Mouse (Mus musculus): Measurements from ENCODE around the gene Zranb3. TPM values are rescaled to one million over a fixed set of nuclear protein-coding genes. Genes with fewer than 3 reads are reported as not detected.
"Not testable (repeated sequence)": the region's sequence is repeated elsewhere in the genome, so short reads cannot be mapped to it uniquely, and the experiment has no call there.

The Zranb3 gene
- 5.1 and 6.0 TPM in 2 replicates for total RNA-seq (2021)
- long read RNA-seq, experiment 1, partial matches to known transcripts = 0 of 1 reads
- long read RNA-seq, experiment 1, other reads (novel, unspliced or antisense) = 0 of 1 reads
- long read RNA-seq, experiment 2, partial matches to known transcripts = 1 of 1 reads
- long read RNA-seq, experiment 2, other reads (novel, unspliced or antisense) = 0 of 1 reads

- DNase-seq = peak; percentile 96
Observed at GRCm38 (mm10) chr1:128102641-128103461, at the start of gene Zranb3, which contains the start of gene R3hdm1. Gene Zranb3 (minus strand): TSS chr1:128103047. Gene R3hdm1 (plus strand): TSS chr1:128103301.

DNA sequence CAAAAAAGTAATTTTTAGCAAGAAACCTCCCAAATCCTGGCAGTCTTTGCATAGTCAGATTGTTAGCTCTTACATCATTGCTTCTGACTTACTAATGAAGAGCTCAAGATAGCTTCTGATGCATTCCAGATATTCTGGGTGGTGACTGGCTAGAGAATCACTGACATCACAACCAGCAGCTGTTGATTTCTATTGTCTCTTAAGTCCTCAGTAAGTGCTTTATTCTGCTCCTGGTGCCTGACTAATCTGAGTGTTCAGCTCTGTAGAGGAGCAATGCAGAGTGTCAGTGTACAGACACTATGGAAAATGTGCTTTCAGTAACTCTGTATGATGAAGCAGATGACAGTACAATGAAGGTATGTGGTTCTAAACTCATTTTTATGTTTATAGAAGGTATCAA is 38.9 kb upstream of the Zranb3 start:
- DNase-seq = no peak

DNA sequence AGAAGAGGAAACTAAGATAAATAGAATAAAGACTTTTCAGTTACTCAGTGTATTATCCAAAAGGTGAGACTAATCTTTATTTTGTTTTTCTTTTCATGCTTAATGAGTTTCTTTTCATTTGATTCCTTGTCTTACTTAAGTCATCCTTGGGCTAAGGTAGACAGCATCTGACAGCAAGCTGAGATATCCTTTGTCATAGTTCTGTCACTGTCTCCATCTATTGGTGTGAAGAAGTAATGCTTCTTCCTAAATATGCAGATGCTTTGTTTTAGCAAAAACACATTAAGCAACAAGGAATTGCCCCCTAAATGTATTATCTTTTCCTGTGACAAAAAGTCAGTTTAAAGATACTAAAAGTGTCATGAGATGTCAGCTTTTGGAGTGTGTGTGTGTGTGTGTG is 38.2 kb upstream of the Zranb3 start:
- no peak for DNase-seq

DNA sequence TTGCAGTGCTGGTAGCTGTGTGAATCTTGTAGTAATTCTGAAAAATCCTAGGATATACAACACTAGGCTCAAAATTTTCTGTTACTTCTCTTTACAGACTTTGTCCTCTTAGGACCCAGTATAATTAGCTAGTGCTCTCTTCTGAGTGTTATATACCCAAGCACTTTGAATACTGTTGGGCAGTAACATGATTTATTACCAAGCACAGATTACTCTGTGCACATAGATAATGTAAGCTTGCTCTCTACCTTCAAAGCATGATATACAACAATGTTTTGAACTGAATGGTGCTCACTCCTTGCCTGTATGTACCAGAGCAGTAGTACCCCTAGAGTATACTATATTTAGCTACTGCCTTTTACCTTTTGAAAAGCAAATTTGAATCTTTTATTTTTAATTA is 33.4 kb upstream of the Zranb3 start:
- not testable (repeated sequence) for DNase-seq

- no peak for DNase-seq
Observed at GRCm38 (mm10) chr1:128120913-128121627, 18.2 kb upstream of the Zranb3 start.

DNA sequence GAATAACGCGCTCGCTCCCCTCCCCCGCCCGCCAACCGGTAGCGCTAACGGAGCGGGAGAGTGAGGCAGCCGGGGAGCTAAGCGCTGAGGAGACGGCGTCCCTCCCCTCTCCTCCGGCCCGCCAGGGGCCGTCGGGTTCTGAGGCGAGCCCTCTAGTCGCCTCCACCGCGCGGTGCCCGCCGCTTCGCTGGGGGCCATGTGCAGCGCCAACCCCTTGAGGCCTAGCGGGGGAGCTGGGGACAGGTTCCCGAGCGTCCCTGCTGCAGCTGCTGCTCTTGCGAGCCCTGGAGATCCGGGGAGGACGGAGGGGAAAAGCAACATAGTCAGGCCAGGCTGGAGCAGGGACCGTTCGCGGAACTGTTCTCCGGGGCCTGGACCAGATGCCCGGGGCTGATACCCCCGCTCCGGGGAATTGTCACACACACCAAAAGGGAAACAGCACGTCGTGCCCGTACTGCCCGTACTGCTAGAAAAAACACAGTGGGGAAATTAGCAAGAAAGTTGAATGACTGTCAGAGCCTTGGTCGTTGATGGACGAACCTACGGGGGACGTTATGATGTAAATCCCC is 757 bp upstream of the Zranb3 start:
- DNase-seq = no peak

GRCm38 (mm10) chr1:128102251-128102640 is 601 bp downstream of the Zranb3 start:
- peak; percentile 56 for DNase-seq

DNA sequence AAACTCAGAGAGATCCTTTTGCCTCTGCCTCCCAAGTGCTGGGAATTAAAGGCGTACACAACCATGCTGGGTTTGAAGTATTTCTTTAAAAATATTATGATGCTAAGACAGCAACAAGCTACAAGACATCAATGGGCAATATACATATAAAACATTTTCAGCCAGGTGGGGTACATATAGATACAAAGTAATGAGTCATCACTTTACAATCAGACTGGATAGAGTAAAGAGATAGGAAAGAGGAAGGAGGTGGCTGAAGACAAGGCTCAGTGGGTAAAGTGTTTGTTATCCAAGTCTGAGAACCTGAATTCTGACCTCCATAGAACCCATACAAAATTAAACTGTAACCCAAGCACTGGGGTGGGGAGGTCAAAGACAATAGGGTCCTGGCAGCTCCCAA is 4.5 kb downstream of the Zranb3 start:
- no peak for DNase-seq

DNA sequence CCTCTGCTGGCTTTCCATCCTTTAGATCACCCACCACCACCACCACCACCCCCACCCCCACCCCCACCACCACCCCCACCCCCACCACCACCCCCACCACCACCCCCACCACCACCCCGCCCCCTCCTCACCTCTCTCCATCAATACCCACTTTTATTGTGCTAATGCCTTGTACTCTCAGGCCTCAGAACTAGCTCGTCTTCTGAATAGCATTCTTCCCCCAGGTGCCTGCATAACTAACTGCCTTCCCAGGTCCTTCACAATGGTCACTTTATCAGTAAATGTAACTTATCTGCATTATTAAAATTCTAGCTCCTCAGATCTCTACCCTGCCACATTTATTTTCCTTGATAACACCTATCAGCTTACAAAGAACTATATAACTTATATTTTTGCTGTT is 8.2 kb downstream of the Zranb3 start:
- no peak for DNase-seq

DNA sequence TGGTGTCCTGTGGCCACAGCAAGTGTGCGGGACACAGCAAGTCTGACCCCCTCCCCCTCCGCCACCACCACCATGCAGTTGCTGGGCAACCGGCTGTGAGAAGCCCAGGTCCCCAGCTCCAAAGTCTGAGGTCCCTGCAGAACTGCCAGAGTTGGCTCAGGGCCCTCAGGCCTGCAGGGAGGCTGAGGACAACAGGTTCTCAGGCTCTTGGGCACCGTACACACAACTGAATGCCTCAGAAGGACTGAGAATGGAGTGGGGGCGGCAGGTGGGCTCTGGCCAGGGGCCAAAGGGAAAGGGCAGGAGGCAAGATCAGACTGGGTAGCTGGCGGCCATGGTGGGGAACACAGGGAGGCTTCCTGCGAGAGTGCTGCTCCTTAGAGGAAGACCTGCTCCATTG is 20.0 kb downstream of the Zranb3 start:
- peak; percentile 23 for DNase-seq

- DNase-seq = no peak
Observed at GRCm38 (mm10) chr1:128081873-128082272, 21.0 kb downstream of the Zranb3 start.

GRCm38 (mm10) chr1:128080936-128081696 is 21.7 kb downstream of the Zranb3 start:
- peak; percentile 17 for DNase-seq

- DNase-seq = no peak
Observed at GRCm38 (mm10) chr1:128078646-128079045, 24.2 kb downstream of the Zranb3 start.

DNA sequence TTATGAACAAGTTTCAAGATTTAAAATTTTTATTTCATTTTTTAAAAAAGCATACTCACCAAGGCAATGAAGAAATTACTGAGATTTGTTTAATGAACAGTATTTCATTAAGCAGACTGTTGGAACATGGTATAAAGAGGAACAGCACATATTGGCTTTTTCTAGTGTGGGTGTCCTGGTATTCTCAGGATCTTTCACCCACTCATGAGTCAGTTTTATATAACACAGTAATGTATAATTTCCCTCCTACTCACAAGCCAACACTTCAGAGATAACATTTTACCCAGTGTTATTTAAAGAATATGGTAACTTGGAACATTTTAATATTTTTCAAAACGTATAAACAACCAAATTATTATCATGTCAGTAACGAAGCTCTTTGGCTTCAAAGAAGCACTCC is 25.1 kb downstream of the Zranb3 start:
- DNase-seq = no peak

GRCm38 (mm10) chr1:128076791-128077479 is 25.9 kb downstream of the Zranb3 start:
- DNase-seq = no peak

DNA sequence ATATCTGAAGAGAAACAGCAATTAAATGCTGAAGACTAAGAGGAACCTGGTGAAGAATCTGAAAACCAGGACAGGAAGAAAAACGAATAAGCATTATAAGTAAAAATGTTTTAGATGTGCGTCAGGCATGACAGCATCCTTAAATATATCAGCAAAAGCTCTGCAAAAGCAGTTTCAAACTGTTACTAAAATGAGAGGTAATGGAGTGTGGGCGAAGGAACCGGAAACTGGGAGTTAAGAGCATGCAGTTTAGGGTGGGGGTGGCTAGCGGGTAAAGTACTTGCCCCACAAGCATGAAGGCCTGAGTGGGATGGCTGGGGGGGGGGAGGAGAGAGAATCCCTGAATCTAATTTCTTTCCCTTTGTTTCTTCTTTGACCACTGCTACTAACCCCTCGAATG is 29.8 kb downstream of the Zranb3 start:
- DNase-seq = no peak

DNA sequence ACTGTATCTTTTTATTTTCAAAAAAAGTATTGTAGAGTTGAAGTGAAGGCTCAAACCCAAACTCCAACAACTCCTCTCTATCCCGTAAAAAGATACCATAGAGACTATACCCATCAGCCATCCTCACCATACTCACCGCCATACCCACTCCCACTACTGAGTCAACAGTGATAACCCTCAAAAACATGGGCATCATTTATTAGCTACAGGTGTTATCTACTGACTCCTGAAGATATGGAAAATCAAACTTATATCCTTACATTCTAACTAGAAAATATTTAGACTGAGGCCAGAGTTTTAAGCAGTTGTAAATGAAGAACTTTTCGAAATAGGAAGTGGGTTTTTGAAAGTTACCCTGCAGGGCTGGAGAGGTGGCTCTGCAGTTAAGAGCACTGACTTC is 32.8 kb downstream of the Zranb3 start:
- no peak for DNase-seq

DNA sequence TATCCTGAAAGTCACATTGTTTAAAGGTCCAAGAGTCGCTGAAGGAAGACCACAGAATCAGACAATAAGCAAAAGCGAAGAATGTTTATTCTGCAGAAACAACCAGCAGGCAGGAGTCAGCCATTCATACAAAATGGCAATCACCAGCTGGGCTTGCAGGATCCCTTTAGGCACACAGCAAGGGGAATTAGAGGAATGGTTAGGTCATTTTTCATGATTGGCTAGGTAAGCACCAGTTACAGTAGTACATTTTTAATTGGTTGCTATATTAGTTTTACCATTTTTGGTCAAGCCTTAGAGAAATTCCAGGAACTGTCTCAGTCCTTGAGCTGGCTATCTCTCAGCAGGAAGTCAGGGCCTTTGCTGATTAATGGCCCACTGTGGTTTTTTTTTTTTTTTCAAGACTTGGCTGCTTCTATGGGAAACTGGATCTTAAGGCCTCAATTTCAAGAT is 33.9 kb downstream of the Zranb3 start:
- DNase-seq = no peak

GRCm38 (mm10) chr1:128064716-128065115 is 38.1 kb downstream of the Zranb3 start:
- DNase-seq = peak; percentile 43

DNA sequence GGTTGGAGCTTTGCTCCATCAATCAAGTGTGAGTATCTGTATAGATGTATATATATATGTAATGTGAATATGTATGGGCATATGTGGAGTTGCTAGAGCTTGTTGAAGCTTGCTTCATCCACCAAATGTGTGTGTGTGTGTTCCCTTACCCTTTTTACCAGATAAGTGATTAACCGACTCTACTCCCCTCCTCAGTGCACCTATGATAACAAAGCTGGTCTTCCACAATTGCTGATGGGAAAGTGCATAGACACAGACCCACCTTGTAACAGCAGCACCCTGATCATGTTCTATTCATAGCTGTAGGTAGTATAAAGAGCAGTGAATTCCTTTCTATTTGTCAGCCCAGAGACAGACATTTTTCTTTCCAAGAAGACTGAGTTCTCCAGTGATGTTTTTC is 40.7 kb downstream of the Zranb3 start:
- no peak for DNase-seq

DNA sequence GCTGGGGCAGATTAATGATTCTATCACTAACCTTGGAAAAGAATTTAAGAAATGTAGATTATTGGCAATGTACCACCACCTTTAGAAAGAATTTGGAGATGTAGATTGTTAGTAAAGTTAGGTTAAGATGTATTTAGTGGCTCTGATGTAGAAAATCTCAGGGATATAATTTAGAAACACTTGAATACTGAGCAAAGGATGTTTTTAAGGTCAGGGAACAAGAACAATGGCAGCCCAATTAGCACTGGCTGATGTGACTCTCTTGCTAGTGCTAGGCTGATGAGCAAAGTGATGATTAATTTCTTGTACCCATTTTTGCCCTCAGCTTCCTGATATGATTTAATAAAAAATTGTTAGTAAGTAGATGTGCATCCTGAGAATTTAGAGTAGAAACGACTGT is 41.4 kb downstream of the Zranb3 start:
- DNase-seq = no peak

Measured in adrenal gland, postnatal 14 days (tissue).